Mouse (Mus musculus) cerebellum, postnatal 14 days (tissue): ENCODE data around the gene Pex14.
A peak's percentile ranks its signal among the peaks of the same experiment; 100 is the strongest.

ENCODE experiments used
- DNase-seq, 2 experiments: peaks; one replicate each; pipeline ENCODE4 v3.0.0; 2021; ENCODE audit warnings: mixed read lengths in 2 of 2

The Pex14 gene

DNA sequence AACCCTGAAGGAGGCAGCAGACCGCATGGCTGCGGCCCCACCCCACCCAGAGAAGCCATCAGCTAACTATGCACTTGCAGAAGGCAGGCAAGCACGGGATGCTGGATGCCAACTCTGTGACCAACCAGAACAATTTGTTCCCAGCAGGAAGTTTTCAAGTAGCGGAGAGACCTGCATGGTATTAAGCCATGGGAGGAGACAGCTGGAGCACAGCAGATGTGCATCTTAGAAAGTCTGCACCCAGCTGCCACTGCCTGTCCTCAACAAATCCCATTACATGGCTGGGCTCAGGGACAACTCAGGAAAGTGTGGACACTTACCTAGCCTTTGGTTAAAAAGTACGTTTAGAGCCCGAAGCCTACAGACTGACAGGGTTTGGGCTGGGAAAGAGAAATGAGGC is 117.4 kb downstream of the Pex14 start:
- DNase-seq, result no peak

DNA sequence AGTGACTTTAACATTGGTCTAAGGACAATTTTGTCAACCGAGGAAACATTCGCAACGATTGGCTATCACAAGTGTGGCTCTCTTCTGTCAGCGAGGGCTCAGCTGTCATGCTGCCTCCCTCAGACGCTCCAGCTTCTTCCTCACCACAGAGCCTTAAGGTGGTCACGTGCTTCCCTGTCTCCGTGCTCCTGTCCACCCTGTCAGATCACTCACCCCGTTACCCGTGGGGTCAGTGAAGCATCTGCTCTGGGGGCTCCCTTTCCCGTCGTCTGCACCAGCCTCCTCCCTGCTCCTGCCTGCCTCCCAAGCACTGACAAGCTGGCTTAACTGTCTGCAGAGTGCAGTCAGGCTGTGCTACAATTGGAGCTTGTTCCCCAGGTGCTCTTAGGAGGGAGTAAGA is 119.8 kb downstream of the Pex14 start:
- no peak for DNase-seq

DNA sequence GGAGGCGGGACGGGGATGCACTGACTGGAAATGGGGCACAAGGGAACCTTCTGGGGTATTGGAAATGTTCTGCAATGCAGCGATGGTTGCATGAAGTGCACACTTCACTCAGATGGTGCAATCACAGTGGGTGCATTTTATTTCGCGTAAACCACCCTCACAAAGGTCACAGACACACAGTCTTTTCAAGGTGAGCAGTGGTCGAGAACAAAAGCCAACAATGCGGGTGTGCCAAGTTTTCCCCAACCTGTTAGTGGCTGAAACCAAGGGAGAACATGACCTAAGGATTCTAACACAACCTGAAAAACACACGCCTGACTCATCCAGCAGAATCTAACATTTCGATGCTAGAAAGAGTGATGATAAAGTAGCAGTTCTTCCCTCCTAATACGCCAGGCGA is 120.8 kb downstream of the Pex14 start:
- no peak for DNase-seq

DNA sequence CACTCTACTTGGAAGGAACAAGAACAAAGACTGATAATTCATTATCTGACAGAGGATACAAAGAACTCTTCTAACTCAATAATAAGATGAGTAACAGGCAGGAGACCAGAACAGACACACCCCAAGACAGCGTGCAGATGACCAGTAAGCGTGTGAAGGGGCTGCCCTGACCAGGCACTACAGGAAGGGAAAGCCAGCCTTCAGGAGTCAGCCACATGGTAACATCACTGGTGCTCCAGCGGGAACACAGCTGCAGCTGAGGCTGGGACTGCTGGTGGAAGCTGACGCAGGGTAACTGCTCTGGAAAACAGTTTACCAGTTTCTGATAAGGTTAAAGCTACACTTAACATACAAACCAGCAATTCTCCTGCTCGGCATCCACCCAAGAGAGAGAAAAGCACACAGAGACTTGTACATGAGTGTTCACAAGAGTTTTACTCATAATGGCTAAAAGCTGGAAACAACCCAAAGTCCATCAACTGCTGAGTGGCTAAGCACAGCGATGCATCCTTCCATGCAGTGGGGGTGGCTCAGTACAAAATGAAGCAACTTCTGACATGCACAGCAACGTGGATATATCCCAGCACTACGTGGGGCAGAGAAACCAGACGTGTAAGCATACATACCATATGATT is 121.3 kb downstream of the Pex14 start:
- DNase-seq, result no peak

DNA sequence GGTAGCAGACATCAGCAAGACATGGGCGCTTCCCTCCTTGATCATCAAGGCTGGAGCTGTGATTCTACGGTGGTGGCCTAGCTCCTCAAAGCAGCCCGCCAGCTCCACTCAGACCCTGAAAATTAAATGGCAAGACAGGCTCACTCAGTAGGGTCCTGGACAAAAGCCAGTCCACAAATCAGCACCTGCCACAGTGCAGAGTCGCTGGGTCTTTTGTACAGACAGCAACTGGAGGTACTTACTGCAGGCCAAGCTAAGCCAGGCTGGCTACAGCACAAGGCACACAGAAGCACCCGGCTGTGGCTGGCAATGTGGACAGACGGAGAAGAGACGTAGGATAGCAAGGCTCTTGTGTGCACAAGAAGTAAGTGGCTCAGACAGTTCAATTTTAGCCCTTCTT is 124.8 kb downstream of the Pex14 start:
- peak; percentile 80 to 81 for DNase-seq

DNA sequence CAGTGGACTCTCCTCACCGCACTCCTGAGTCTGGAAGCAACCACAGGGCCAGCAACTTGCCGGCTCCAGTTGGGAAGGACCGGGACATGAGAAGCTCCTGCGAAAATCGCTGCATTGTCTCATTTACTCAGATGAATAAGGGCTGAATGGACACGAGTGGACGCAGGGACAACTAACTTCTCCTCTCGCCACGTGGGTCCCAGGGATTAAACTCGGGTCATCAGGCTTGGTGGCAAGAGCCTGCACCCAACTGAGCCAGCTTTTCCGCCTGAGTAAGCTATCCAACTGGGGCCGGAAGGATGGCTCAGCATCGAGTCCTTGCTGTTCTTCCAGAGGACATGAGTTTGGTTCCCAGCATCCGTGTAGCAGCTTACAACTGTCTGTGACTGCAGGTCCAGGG is 126.3 kb downstream of the Pex14 start:
- DNase-seq, result no peak

DNA sequence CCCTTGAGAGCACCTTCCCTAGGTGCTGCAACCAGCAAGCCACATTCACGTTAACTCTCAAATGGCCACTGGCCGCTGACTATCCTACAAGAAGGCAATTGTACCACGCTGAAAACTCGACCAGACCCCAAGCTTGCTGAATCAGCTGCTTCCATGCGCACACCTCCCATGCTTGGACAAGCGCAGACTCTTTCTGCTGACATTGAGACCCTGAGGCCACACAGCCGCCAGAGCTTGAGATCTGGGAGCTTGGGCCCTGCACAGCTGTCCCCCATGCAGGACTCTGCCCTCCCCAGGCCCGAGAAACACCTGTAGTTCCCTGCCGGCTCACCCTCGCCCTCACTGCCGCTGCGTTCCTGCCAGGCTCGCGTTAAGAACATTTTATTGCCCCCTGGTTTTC is 127.0 kb downstream of the Pex14 start:
- DNase-seq, result no peak

DNA sequence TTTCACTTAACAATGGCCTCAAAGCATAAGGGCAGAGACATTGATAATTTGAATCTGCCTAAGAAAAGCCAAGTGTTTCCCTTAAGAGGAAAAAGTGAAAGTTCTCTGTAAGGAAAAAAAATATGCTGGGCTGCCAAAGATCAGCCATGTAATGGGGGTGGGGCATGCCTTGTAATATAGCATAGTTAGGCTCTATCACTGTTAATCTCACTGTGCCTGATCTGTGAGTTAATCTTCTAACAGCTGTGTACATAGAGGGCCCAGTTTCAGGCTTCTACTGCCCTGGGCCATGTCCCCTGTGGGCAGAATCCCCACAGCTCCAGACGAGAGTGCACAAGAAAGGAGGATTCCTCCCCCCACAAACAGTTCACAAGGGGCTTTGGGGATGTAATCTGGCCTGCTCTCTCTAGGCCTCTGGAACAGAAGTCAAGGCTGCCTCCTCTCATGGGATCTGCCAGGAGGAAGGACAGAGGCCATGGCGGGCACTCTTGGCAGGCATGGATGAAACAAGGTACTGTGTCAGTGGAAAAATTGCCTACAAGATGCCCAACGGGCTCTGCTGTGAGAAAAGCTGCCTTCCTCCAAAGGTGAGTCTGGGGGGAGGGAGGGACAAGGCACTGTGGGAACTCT is 127.9 kb downstream of the Pex14 start:
- DNase-seq, result no peak

DNA sequence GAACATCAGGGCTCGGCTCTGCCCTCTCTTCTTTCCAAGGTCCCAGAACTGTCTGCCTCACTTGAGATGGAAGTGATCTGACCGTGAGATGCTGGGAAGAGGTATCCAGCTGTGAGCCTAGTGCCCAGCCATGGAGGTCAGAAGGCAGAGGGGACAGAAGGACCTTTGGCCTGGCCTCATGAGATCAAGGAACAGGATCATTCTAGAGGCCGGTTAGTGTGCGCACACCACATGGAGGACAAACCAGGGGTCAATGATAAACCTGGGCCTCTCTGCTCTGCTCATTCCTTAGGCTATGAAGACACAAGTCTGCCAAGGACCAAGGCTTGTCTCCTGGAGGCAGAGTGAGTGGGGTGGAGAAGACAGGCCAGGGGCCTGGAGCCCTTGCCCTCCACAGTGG is 128.9 kb downstream of the Pex14 start:
- DNase-seq, result no peak

DNA sequence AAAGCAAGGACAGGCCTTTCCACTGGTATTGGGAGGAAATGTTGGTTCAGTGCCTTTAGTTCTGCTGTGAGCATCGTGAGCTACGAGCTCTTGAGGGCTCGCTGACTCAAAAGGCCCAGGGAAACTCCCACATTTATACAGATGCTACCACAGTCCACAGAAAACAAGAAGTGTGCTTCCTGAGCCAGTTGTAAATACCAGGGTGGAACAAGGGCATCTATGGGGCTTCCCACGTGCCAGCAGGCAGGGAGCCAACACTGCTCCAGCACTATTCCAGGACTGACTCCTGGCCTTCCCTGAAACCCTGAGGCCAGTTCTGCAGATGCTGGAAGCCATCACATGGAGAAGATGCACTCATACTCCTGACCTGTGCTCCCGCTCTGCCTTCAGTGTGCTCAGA is 130.1 kb downstream of the Pex14 start:
- peak; percentile 33 to 56 for DNase-seq

DNA sequence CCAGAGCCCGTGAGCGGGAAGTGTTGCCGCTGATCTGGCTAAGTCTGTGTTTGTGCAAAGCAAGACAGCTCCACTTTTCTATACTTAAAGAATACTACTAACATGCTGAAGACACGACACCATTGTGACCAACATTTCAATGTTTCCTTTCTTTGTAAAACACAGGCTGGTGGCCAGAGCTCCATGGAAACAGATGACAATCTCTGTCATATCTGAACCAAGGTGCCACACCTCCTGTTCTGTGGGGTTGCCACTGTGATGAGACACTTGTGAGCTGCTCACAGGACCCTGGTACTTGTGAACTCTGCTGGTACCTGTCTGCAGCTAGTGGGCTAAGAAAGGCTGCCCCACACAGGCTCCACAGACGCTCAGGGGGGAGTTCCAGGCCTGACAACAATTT is 130.8 kb downstream of the Pex14 start:
- no peak for DNase-seq

DNA sequence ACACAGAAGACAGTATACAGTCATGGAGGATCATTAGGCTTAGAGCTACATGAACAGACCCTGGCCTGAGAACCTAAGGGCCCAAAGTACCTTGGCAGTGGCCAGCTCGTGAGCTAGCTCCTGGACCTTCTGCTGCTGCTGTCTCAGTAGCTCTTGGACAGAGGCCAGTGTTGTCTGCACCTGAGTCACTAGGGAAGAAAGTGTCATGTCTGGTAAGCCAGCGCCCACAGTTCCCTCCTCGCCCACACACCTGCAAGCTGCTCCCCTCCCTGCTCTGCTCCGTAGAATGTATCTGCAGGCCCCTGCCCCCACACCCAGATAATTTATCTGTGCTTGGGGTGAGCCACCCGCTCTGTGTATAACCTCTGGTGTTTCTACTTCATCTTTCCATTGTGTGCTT is 133.5 kb downstream of the Pex14 start:
- DNase-seq, result no peak

DNA sequence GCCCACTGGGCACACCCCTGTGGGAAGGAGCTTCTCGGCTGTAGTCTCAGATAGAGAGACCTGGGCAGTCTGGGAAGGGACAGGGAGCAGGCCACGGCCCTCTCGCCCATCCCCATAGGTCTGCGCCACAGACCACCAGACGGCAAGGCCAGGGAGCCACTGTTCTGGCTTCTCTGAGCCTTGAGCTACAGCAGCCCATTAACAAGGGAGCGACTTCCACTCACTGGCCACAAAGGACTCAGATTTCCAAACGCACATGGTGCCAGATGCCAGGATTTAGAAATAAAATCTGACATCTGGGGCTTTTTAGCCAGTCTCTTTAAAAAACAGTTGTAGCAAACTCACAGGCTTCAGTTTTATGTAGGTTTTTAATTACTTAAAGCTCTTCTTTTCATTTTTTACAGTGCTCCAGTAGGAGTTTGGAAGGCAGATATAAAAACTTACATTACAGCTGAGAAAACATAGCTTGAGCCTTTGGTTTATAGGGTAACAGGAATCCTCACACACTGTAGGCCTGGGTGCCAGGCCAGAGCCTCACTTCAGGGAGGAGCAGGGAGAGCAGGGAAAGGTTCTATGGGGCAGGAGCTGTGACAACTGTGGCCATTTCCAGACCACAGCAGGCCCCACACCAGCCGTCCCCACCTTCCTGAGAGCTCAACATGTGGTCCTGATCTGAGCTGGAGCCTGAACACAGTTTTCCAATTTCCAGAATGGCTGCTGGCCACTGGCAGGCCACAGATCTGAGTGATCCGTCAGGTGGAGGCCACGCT is 134.9 kb downstream of the Pex14 start:
- no peak for DNase-seq

DNA sequence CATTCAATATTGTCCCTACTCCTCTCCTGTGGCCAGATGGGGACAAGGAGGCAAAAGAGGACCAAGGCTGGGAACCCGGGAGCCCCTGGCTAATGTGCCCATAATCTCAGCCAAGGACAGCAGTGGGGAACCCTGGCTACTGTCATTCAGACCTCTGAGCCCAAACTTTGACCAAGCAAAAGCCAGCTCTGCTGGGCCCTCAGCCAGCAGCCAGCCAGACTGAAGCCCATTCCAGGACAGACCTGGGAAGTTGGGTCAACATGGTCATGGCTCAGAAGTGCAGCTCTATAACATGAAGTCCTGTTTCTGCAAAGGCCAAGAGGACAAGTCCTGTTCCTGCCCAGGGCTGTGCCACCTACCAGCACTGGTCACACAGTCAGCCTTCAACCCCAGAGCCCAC is 137.6 kb downstream of the Pex14 start:
- peak in 1 of 2 experiments; percentile 33 for DNase-seq

DNA sequence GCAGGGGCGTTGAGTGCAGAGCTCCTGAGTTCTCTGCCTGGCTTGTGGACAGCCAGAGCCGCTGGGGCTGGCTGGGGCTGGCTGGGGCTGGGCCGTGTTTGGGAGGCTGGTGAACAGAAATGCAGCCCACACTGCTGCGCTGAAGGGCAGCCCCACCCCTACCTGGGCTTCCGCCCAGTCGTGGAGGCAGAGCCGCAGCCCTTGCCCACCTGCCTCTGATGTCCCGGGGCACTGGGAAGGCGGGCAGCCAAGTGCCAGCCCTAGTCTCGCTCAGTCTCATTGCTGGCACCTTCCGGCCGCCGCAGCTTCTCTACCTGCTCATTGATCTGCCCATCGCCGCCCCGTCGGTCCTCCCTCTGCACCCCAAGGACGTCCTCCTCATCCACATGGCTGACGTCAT is 138.6 kb downstream of the Pex14 start:
- DNase-seq, result no peak

DNA sequence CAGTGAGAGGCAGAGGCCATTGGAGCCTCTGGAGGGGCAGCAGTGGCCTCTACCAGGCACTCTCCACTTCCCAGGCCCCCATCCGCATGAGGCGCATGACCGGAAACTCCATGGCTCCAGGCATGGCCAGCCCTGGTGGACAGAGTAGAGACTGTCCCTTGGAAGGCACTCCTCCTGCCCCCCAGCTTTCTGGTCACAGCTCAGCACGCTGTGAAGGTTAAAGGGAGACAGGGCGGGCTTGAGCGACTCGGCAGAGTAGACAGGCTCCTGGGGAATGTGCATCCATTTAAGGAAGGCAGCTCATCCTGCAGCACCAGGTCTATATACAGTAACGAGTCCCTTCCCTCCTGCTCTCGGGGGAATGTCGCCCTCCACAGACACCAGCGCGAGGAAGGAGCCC is 139.7 kb downstream of the Pex14 start:
- no peak for DNase-seq

DNA sequence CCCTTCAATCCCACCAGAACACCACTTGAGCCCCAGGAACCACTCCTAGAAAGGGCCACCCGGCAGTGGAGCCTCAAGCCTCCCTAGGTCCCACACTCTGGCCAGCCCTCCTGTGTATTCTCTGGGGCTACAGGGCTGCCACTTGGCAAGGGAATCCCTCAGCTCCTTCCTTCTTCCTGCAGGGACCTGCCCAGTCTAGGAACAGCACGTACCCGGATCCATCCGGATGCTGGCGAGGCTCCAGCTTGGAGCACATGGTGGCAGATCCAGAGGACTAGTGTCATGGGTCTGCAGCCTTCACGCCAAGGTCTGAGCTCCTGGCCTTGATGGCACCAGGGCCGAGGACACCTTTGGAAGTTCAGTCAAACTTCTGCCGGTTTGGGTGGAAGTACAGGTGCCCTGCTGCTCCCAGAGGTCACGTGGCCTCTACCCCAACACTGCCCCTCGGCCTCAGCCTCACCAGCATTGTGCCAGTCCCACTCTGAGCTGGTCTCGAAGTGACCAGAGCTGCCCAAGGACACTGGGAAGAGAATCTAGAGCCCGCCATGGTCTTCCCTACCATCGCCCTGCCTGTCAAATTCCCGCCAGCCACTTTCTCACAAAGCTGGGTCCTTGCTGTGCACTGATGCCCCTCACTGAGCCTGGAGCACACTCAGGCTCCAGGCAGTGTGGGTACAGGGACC is 144.4 kb downstream of the Pex14 start:
- DNase-seq, result peak; percentile 68 to 73

DNA sequence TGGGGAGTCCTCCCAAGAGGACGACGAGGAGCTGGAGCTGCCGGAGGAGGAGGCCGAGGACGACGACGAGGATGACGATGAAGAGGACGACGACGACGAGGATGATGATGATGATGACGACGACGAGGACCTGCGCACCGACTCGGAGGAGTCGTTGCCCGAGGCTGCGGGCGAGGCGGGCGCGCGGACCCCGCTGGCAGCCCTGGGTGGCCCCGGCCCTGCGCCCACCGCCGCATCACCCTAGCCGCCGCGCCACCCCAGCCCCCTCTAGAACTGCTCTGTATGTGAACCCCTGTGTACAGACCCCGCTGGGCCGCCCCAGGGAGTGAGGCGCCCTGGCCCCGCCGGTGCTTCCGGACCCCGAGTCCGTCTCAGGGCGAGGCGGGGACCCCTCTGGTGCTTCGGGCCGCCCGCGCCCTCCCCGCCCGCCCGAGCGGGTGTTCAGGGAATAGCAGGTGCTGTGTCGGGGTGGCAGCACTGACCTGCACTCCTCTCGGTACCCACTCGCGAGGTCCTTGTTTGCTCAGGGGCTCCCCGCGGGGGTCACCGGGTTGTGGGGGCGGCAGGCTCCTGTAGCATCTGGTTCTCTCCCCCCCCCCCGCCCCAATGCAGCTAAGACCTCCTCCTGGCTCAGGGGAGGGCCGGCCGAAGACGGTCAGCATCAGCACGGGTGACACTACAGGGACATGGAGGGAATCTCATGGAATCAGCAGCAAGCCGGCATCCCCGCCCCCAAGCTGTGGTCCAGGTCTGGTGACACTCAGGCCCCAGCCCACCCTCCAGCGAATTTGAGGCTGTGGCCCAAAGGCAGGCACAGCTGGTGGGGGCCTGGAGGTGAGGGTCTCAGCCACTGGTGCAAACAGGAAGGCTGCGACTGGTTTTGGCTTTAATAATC is 147.1 kb downstream of the Pex14 start:
- peak in 1 of 2 experiments; percentile 32 for DNase-seq

DNA sequence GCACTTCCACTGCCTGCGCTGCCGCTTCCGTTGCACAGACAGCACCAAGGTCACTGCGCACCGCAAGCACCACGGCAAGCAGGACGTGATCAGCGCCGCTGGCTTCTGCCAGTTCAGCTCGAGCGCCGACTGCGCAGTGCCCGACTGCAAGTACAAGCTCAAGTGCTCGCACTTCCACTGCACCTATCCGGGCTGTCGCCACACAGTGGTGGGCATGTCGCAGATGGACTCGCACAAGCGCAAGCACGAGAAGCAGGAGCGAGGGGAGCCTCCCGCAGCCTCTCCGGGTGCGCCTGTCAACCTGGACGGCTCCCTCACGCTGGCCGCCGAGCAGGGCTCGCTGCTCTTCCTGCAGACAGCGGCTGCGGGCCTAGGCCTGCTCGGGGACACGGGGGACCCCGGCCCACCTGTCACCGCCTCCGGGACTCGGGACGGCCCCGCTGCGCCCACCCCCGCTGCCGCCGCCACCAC is 147.8 kb downstream of the Pex14 start:
- DNase-seq, result peak in 1 of 2 experiments; percentile 42

DNA sequence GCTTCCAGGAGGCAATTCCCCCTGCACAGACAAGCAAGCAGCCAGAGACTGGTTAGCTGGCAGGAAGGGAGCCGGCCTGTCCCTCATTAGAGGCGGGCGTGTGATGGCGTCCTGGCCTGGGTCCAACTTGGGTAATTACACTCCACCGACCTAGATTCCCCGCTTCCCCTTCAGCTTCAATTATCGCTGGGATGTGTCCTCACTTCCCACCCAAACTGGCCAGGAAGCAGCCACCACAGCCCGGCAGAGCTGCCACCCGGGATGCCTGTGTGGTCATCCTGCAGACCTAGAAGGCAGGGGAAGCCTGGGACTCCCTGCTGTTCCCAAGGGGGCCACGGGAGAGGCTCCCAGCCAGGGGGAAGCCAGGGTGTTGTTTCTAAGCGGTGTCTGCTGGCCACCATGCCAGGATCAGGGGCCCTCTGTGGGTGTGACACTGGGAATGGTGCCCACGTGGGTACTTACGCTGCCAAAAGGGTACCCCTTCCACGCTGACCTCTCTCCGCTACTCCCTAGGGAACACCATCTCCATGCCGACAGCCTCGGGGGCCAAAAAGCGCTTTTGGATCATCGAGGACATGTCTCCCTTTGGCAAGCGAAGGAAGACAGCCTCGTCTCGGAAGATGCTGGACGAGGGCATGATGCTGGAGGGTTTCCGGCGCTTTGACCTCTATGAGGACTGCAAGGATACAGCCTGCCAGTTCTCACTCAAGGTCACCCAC is 148.6 kb downstream of the Pex14 start:
- peak; percentile 79 to 89 for DNase-seq

DNA sequence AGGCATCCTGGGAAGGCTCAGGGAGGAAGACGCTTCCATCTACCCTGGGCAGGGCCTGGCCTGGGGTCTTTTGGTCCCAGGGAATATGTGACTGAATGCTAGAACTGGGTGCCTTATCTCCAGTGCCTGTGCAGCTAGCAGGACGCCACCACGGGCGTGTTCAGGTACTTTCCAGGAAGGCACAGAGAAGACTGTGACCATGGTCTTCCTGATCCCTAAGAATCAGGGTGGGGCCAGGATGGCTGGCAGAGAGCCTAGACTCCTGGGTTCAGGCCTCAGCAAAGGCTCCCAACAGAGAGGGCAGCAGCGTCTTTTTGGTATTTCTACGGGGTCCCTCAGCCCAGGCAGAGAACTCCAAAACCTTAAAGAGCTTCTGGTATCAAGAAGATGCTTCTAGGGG is 149.2 kb downstream of the Pex14 start:
- DNase-seq, result peak in 1 of 2 experiments; percentile 42
